ENCODE assay signal across 10 mouse cellular contexts in the genomic region with DNA sequence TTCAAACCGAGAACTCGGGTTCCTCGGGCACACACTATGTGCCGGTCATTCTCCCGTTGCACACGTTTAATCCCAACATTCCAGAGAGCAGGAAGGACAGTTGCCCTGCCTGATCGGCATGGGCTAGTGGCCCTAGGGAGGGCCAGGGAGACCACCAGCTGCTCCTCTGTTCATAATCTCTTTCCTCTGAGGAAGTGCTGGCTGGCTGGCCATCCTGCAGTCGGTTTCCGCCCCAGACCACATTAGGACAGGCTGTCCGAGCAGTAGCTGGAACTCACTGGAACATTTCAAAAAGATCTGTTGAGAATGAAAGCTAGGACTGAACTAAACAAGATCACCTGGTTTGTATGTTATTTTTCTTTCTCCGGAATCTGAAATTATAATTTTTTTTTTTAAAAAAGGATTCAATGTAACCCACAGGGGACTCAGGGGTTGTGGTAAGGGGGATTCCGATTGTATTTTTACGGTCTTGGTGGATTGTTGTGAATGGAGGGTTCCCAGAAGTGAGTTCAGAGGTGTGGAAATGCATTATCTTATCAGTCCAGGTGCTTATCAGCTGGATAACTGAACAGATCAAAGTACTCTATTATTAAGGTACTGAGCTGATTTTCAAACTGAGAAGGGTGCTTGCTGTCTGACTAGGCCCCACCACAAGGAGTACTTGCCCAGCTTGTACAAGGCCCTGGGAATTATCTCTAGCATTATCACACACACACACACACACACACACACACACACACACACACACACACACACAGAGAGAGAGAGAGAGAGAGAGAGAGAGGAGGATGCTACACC.
DNase-seq lines count a peak whose midpoint lies in the region; ATAC-seq and TF ChIP-seq lines count a peak whose summit lies in the region.
"Had no signal": no experiment of that assay in that cellular context is flagged by ENCODE, and none has a peak within 500 bp of the region (broad histone marks: within the 10 kb centered on the region; RNA-seq: fewer than 3 reads in every experiment).

No protein-coding gene starts in this region.

- DNase-seq in kidney, adult 18-20 months, result peak; percentile 38
- DNase-seq in kidney, adult 11 months, result no peak
- DNase-seq in heart, postnatal 0 days (ENCODE audit: low spot score), result peak; percentile 31
- no peak for DNase-seq in cerebellum, adult 11-12 months
- DNase-seq in adrenal gland, postnatal 25 days, result no peak
- DNase-seq in spleen, postnatal 10 days (ENCODE audit: low spot score in 2 of 2), result no peak
- DNase-seq: embryo, embryonic 11 days had no signal

- H3K4me3 ChIP-seq in heart, postnatal 0 days (ENCODE audit: low read depth, low read length), result no peak overlapping the region
- no peak overlapping the region for H3K4me3 ChIP-seq in liver, embryonic 12.5 days
- no peak overlapping the region for H3K4me3 ChIP-seq in stomach, embryonic 14.5 days (ENCODE audit: low read depth, low read length)
- H3K4me3 ChIP-seq: myocyte had no signal

- peak; percentile 54; the same call in 1 of the 2 replicates for TF ChIP-seq EP300 in heart, postnatal 0 days (IDR thresholded peaks at IDR 0.05; ENCODE audit: low read depth)

- ATAC-seq in heart, postnatal 0 days (ENCODE audit: insufficient read depth, low read depth), result peak; percentile 31; the same call in 1 of the 2 replicates
- ATAC-seq in liver, embryonic 12.5 days, result no peak
- no peak for ATAC-seq in stomach, embryonic 14.5 days (ENCODE audit: insufficient number of reproducible peaks, insufficient read depth, low FRiP score, low read depth)

- no peak overlapping the region for H3K9ac ChIP-seq in heart, postnatal 0 days (replicated peaks; ENCODE audit: low read depth, low read length)
- no peak overlapping the region for H3K9ac ChIP-seq in liver, embryonic 12.5 days
- no peak overlapping the region for H3K9ac ChIP-seq in stomach, embryonic 14.5 days (replicated peaks; ENCODE audit: low read depth, low read length)

- no peaks in the 10 kb centered on the region for H3K27me3 ChIP-seq in heart, postnatal 0 days (ENCODE audit: control insufficient read depth, insufficient read depth, low read length)
- H3K27me3 ChIP-seq in liver, embryonic 12.5 days (replicated peaks), result peaks cover 14% of the 10 kb centered on the region; the same call in 1 of the 2 replicates
- no peaks in the 10 kb centered on the region for H3K27me3 ChIP-seq in stomach, embryonic 14.5 days (ENCODE audit: control insufficient read depth, insufficient read depth, low read length)

- H3K9me3 ChIP-seq in heart, postnatal 0 days (replicated peaks; ENCODE audit: control insufficient read depth, low read length), result no peaks in the 10 kb centered on the region
- no peaks in the 10 kb centered on the region for H3K9me3 ChIP-seq in liver, embryonic 12.5 days (replicated peaks)
- H3K9me3 ChIP-seq in stomach, embryonic 14.5 days (ENCODE audit: control insufficient read depth, low read depth, low read length), result no peaks in the 10 kb centered on the region

- no peak for TF ChIP-seq CTCF in heart, postnatal 0 days (IDR thresholded peaks at IDR 0.05; ENCODE audit: low read depth)

- peak overlapping the region; percentile 50; the same call in 1 of the 2 replicates for H3K27ac ChIP-seq in heart, postnatal 0 days (ENCODE audit: low read depth)
- peak overlapping the region; percentile 40; the same call in 1 of the 2 replicates for H3K27ac ChIP-seq in liver, embryonic 12.5 days
- H3K27ac ChIP-seq in stomach, embryonic 14.5 days (ENCODE audit: low read length), result peak overlapping the region; percentile 82; the same call in 1 of the 2 replicates

- H3K4me1 ChIP-seq in heart, postnatal 0 days (ENCODE audit: control insufficient read depth, insufficient read depth), result peaks cover 24% of the 10 kb centered on the region; the same call in 1 of the 2 replicates
- H3K4me1 ChIP-seq in liver, embryonic 12.5 days, result peaks cover 36% of the 10 kb centered on the region
- peaks cover 19% of the 10 kb centered on the region for H3K4me1 ChIP-seq in stomach, embryonic 14.5 days (ENCODE audit: control insufficient read depth, insufficient read depth, low read length)

- no peaks in the 10 kb centered on the region for H3K36me3 ChIP-seq in heart, postnatal 0 days (replicated peaks; ENCODE audit: control insufficient read depth, insufficient read depth, low read length)
- no peaks in the 10 kb centered on the region for H3K36me3 ChIP-seq in liver, embryonic 12.5 days
- H3K36me3 ChIP-seq in stomach, embryonic 14.5 days (ENCODE audit: control insufficient read depth, insufficient read depth, low read length), result no peaks in the 10 kb centered on the region

- no peak overlapping the region for H3K4me2 ChIP-seq in heart, postnatal 0 days (ENCODE audit: low read depth, low read length)
- peak overlapping the region; percentile 35; the same call in 1 of the 2 replicates for H3K4me2 ChIP-seq in liver, embryonic 12.5 days
- H3K4me2 ChIP-seq in stomach, embryonic 14.5 days (replicated peaks; ENCODE audit: low read depth, low read length), result 0 out of 2 replicates have a peak overlapping the region, but pooled peaks have one; percentile 10

- 41% methylated on average over 13 of the region's 13 CpGs for WGBS in heart, postnatal 0 days
- 10% methylated on average over 13 of the region's 13 CpGs for WGBS in liver, embryonic 12.5 days (ENCODE audit: insufficient replicate concordance)
- 64% methylated on average over 13 of the region's 13 CpGs for WGBS in stomach, embryonic 14.5 days

Comparison
In these comparisons a context has a peak if more than half of its experiments do, and no peak if none do; other contexts are left out.
1. DNase-seq: peak in kidney, adult 18-20 months (single experiment) and heart, postnatal 0 days (single experiment); none in kidney, adult 11 months (single experiment), cerebellum, adult 11-12 months (single experiment), adrenal gland, postnatal 25 days (single experiment) and spleen, postnatal 10 days (0 of 2).
2. Peak in every context shown above with its lines, with median percentiles within 50 percentile points of each other: H3K27ac ChIP-seq.